Mouse (Mus musculus): ENCODE measurements around the gene Mmp14.

Gene Mmp14

DNA sequence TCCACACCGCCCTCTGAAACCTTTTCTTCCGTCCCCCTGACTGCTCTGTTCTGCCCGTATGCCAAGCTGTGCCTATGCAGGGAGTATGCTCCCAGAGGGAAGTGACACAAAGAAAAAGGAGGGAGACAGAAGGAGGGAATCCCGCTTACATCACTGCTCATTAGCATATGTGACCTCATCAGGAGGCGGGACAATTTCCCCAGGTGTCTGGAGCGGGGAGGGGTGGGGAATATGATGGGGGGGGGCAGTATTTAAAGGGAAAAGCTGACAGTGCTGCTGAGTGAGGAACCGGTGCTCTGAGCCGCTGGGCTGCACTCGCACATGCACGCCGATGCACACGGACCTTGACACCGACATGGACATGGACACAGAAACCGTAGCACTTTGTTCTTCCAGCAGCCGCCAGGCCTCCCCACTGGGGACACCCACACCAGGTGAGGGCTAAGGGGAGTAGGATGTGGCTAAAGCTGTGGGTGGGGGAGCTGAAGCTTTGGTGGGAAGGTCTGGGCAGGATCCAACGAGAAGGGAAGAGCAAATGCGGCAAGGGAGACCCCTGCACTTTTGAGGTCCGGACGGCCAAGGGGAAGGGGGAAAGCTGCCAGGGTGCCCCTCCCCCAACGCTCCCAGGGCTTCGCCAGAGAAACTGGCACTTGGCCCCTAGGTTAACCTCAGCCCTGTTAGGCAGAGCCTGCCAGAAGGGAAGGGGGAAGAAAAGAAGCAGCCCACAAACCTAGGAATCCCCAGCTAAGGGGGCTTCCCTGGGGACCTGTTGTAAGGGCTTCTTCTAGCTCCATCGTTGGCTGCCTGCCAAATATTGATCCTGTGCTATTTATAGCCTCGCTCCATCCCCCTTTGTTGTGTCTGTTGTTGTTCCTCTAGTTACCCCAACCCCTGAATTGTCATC lies 44.8 kb downstream of the Mmp14 start, which contains the start of gene Rem2:
Rem2 (plus strand) TSS at position 160 of the 904 bp plus-strand sequence.
- DNase-seq (ENCODE audit: low read depth): no peak

DNA sequence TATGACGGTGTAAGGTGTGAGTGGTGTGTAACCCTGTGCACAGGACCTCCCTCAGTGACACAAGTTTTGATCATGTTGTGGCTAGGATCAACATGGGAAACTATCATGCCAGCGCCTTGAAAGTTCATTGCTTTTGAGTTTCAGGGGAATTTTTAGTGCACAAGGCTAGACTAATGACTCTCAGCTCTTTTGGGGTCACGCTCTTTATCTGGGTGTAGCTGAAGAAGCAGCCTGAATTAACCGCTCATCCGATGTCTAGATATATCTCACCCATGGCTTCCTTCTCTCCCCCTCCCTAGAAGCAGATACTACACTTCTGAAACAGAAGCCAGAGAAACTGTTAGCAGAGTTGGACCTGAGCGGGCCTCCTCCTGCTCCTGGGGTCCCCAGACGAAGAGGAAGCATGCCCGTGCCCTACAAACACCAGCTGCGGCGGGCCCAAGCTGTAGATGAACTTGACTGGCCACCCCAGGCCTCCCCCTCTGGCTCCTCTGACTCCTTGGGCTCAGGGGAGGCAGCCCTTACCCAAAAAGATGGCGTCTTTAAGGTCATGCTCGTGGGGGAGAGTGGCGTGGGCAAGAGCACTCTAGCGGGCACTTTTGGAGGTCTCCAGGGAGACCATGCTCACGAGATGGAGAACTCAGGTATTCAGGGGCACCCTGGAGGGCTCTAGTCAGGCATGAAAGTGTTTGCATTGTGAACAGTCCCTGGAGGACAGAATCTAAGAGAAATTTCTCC lies 45.9 kb downstream of the Mmp14 start:
- DNase-seq (ENCODE audit: low read depth): no peak

- no peak for DNase-seq (ENCODE audit: low read depth)
Measured at GRCm38 (mm10) chr14:54479451-54479920, 48.1 kb downstream of the Mmp14 start.

DNA sequence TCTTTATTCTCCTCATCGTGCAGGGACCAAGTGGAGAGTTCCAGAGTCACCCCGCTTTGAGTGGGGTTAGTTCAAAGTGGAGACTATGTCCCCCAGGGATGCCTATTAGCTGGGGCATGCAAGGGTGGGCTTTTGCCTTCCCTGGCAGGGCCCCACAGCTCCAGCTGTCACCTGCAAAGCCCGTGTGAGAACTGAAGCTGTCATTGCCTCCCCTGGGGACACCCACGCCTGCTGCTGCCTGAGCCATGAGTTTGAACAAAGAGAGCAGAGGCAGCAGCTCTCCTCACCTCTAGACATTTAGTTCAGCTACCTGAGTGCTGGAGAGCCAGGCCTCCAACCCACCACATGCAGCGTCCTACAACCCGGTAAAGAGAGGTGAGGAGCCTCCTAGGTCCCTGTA lies 49.3 kb downstream of the Mmp14 start:
- no peak for DNase-seq (ENCODE audit: low read depth)

GRCm38 (mm10) chr14:54481402-54481801 lies 50.0 kb downstream of the Mmp14 start:
- no peak for DNase-seq (ENCODE audit: low read depth)

DNA sequence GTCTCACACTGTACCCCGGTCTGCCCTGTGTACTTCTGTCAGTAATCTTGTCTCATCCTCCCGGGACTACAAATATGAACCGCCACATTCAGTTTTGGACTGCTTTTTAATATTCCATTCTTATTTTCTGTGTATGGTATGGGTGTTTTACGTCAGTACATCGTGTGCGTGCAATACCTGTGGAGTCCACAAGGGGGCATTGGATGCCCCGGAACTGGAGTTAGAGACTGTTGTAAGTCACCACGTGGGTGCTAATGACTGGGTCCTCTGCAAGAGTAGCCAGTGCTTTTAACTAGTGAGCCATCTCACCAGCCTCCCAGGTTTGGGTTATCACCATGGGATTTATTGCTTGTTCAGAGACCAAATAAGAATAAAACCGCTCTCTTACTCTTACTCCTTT lies 51.1 kb downstream of the Mmp14 start:
- DNase-seq (ENCODE audit: low read depth): no peak

DNA sequence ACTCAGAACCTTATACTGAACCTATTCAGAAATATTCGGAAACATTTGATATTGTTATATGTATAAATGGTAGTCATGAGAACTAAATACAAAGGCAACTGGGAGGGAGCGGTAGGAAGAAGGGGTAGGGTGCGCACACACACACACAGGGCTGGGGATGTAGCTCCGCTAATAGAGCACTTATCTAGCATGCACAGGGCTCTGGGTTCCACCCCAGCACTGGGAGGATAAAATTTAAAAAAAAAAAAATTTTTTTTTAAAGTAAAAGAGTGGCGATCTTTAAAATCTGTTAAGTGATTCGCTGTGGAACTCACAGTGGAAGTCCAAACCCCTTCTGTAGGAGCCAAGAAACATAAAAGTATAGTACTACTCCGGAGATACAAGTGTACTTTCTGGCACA lies 54.5 kb downstream of the Mmp14 start:
- no peak for DNase-seq (ENCODE audit: low read depth)

GRCm38 (mm10) chr14:54487732-54488131 lies 56.3 kb downstream of the Mmp14 start:
- DNase-seq (ENCODE audit: low read depth): no peak

DNA sequence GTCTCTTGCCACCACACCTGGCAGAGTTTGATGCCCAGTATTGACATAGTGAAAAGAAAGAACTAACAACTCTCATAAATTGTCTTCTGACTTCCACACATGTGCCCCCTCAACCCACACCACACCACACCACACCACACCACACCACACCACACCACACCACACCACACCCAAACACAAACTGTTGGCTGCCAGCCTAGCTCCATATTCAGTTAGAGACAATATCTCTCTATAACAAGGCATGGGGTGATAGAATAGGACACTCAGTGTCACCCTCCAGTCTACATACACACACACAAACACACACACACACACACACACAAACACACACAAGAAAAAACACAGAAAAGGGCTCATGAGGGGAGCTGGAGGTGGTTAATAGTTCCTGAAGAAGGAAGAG lies 56.9 kb downstream of the Mmp14 start:
- no peak for DNase-seq (ENCODE audit: low read depth)

DNA sequence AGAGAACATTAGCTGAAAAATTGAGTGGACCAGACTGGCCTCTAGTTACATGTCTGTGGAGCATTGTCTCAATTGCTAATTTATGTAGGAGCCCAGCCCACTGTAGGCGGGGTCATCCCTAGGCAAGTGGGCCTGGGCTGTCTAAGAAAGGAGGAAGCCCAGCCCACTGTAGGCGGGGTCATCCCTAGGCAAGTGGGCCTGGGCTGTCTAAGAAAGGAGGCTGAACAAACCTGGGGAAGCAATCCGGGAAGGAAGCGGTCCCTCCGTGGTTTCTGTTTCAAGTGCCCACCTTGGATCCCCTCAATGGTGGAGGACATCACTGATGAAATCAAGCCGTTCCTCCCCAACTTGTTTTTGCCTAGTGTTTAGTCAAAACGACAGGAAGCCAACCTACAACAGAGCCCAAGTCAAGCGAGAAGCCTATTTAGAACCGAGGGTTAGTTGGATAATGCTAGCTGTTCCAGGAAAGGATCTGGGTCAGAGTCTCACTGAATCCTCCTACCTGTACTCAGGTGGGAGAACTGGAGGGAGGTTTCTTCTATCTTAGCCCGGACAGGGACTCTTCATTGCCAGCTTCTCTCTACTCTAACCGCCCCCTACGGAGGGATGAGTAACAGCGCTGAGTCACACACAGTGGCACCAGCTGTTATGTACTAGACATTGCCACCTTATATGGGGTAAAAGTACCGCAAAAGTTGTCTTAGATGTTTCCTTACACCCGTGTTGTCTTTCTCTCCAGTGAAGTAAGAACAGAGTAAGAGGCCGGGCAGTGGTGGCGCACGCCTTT lies 61.1 kb downstream of the Mmp14 start:
- DNase-seq (ENCODE audit: low read depth): no peak

DNA sequence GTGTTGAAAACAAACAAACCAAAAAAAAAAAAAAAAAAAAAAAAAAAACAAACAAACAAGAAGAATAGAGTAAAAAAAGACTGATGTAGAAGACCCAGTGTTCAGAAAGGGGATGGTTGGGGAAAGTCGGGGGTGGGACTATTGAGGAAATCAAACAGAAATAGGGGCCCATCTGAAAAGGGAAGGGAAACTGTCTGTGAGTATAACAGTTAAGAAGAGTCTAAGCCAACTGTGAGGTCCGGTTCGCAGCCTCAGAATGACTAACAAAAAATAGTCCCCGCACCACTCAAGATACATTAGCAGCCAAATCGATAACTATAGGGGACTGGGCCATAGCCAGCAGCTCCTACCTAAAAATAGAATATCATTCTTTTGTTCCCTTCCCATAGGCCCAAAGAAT lies 61.8 kb downstream of the Mmp14 start:
- no peak for DNase-seq (ENCODE audit: low read depth)

- no peak for DNase-seq (ENCODE audit: low read depth)
Measured at GRCm38 (mm10) chr14:54494234-54494633, 62.8 kb downstream of the Mmp14 start.
